Mouse (Mus musculus) liver, embryonic 12.5 days (tissue): Measurements from ENCODE around the gene Olfr6. TPM values are rescaled to one million over a fixed set of nuclear protein-coding genes. Genes with fewer than 3 reads are reported as not detected.
"Not testable (repeated sequence)": the region's sequence is repeated elsewhere in the genome, so short reads cannot be mapped to it uniquely, and the experiment has no call there.

Experiments used
- ATAC-seq: fragments of 200-750 bp; cut with Nextera tagmentation; 2 replicates; pipeline ENCODE4 v1.8.0; 2017; ENCODE audit warnings: moderate number of reproducible peaks, mild to moderate bottlenecking, moderate library complexity
- H3K27ac ChIP-seq: fragments of 300-500 bp; sonication (generic); 2 replicates; pipeline ENCODE4 v1.5.1; 2016; ENCODE audit warnings: mild to moderate bottlenecking
- H3K27me3 ChIP-seq: fragments of 300-500 bp; sonication (generic); replicated peaks from 2 replicates; pipeline ENCODE4 v1.6.1; 2016; ENCODE audit warnings: mild to moderate bottlenecking, moderate library complexity
- H3K36me3 ChIP-seq: fragments of 300-500 bp; sonication (generic); 2 replicates; pipeline ENCODE4 v1.6.1; 2016; ENCODE audit warnings: mild to moderate bottlenecking, moderate library complexity
- H3K4me1 ChIP-seq: fragments of 300-500 bp; sonication (generic); 2 replicates; pipeline ENCODE4 v1.6.1; 2016
- H3K4me2 ChIP-seq: fragments of 300-500 bp; sonication (generic); 2 replicates; pipeline ENCODE4 v1.6.1; 2016; ENCODE audit warnings: mild to moderate bottlenecking, moderate library complexity
- H3K4me3 ChIP-seq: fragments of 300-500 bp; sonication (generic); 2 replicates; pipeline ENCODE4 v1.5.1; 2016; ENCODE audit warnings: mild to moderate bottlenecking, moderate library complexity
- H3K9ac ChIP-seq: fragments of 300-500 bp; sonication (generic); 2 replicates; pipeline ENCODE4 v1.6.1; 2016; ENCODE audit warnings: mild to moderate bottlenecking, moderate library complexity
- H3K9me3 ChIP-seq: fragments of 300-500 bp; sonication (generic); replicated peaks from 2 replicates; pipeline ENCODE4 v1.6.1; 2016; ENCODE audit warnings: mild to moderate bottlenecking, moderate library complexity
- WGBS: fragments of 180-500 bp; shearing (Covaris S2); methylation state at CpG from one replicate; pipeline ENCODE4 v1.1.7; 2016; ENCODE audit not compliant: insufficient replicate concordance; 5-methylcytosine and 5-hydroxymethylcytosine counted together
- polyA plus RNA-seq: library from polyadenylated mRNA; unstranded; fragments of >200 nt; fragmentation: Nextera tagmentation; extraction: Ambion mirVana; gene quantifications from 2 replicates; pipeline ENCODE4 v1.2.1, GENCODE M21; 2016

Gene Olfr6
- not detected in 2 replicates for polyA plus RNA-seq

GRCm38 (mm10) chr7:106963837-106964236, at the start of gene Olfr6:
Gene Olfr6, minus strand, starts transcription at chr7:106963937.
- Histone ChIP-seq H3K9me3 (no peaks in the 10 kb centered on the region), H3K9ac (no peak within 1 kb of the TSS), H3K27me3 (no peaks in the 10 kb centered on the region), H3K27ac (no peak within 1 kb of the TSS), H3K4me2 (no peak within 1 kb of the TSS), H3K4me1 (no peaks in the 10 kb centered on the region), H3K36me3 (no peaks in the 10 kb centered on the region), H3K4me3 (no peak within 1 kb of the TSS)
- no peak for ATAC-seq
- 57% methylated on average over 1 of the region's 1 CpGs for WGBS

GRCm38 (mm10) chr7:107005972-107006371, 42.2 kb upstream of the Olfr6 start, which contains the start of gene Olfr2:
Gene Olfr2, minus strand, starts transcription at chr7:107006072.
- Histone ChIP-seq H3K9me3 (no peaks in the 10 kb centered on the region), H3K36me3 (no peaks in the 10 kb centered on the region), H3K27me3 (no peaks in the 10 kb centered on the region), H3K9ac (no peak within 1 kb of the TSS), H3K4me2 (no peak within 1 kb of the TSS), H3K27ac (no peak within 1 kb of the TSS), H3K4me3 (no peak within 1 kb of the TSS), H3K4me1 (no peaks in the 10 kb centered on the region)
- 36% methylated on average over 1 of the region's 1 CpGs for WGBS
- ATAC-seq: no peak

- Histone ChIP-seq H3K4me3 (no peak overlapping the region), H3K4me1 (no peaks in the 10 kb centered on the region), H3K27me3 (no peaks in the 10 kb centered on the region), H3K27ac (no peak overlapping the region), H3K9me3 (no peaks in the 10 kb centered on the region), H3K4me2 (no peak overlapping the region), H3K9ac (no peak overlapping the region), H3K36me3 (no peaks in the 10 kb centered on the region)
- WGBS: 12% methylated on average over 3 of the region's 3 CpGs
- no peak for ATAC-seq
Measured at GRCm38 (mm10) chr7:107004169-107004568, 40.4 kb upstream of the Olfr6 start.

GRCm38 (mm10) chr7:107000798-107001197, 37.1 kb upstream of the Olfr6 start:
- ATAC-seq: no peak
- Histone ChIP-seq H3K4me3 (no peak overlapping the region), H3K9me3 (no peaks in the 10 kb centered on the region)

GRCm38 (mm10) chr7:106985236-106985635, 21.5 kb upstream of the Olfr6 start:
- Histone ChIP-seq H3K4me3 (no peak overlapping the region), H3K36me3 (no peaks in the 10 kb centered on the region), H3K4me1 (no peaks in the 10 kb centered on the region), H3K27me3 (no peaks in the 10 kb centered on the region), H3K9me3 (no peaks in the 10 kb centered on the region), H3K4me2 (no peak overlapping the region), H3K27ac (no peak overlapping the region), H3K9ac (no peak overlapping the region)
- WGBS: 82% methylated on average over 3 of the region's 3 CpGs
- no peak for ATAC-seq

More at GRCm38 (mm10) chr7:107000798-107001197, 37.1 kb upstream of the Olfr6 start:
- no peaks in the 10 kb centered on the region for H3K4me1 ChIP-seq
- WGBS: 79% methylated on average over 7 of the region's 7 CpGs
- H3K27ac ChIP-seq: no peak overlapping the region
- H3K9ac ChIP-seq: no peak overlapping the region
- no peak overlapping the region for H3K4me2 ChIP-seq
- H3K36me3 ChIP-seq: no peaks in the 10 kb centered on the region
- no peaks in the 10 kb centered on the region for H3K27me3 ChIP-seq

- Histone ChIP-seq H3K27me3 (no peaks in the 10 kb centered on the region), H3K4me3 (no peak within 1 kb of the TSS), H3K9me3 (no peaks in the 10 kb centered on the region), H3K27ac (no peak within 1 kb of the TSS), H3K36me3 (no peaks in the 10 kb centered on the region), H3K9ac (no peak within 1 kb of the TSS), H3K4me2 (no peak within 1 kb of the TSS), H3K4me1 (no peaks in the 10 kb centered on the region)
- WGBS: 31% methylated on average over 1 of the region's 1 CpGs
- ATAC-seq: no peak
Measured at GRCm38 (mm10) chr7:106975353-106975752, 11.6 kb upstream of the Olfr6 start, which contains the start of gene Olfr711. Gene Olfr711, minus strand, starts transcription at chr7:106975453.

GRCm38 (mm10) chr7:106967503-106967902, 3.8 kb upstream of the Olfr6 start:
- H3K27ac ChIP-seq, H3K27me3 ChIP-seq, H3K9me3 ChIP-seq, H3K9ac ChIP-seq, H3K36me3 ChIP-seq, H3K4me1 ChIP-seq, H3K4me2 ChIP-seq, H3K4me3 ChIP-seq, ATAC-seq: not testable (repeated sequence)

- WGBS: 68% methylated on average over 3 of the region's 3 CpGs
- Histone ChIP-seq H3K9ac (no peak within 1 kb of the TSS), H3K9me3 (no peaks in the 10 kb centered on the region), H3K36me3 (no peaks in the 10 kb centered on the region), H3K27me3 (no peaks in the 10 kb centered on the region), H3K4me1 (no peaks in the 10 kb centered on the region), H3K4me2 (no peak within 1 kb of the TSS), H3K4me3 (no peak within 1 kb of the TSS), H3K27ac (no peak within 1 kb of the TSS)
- no peak for ATAC-seq
Measured at GRCm38 (mm10) chr7:106948212-106948611, 15.5 kb downstream of the Olfr6 start, which contains the start of gene Olfr710. Gene Olfr710, minus strand, starts transcription at chr7:106948312.

GRCm38 (mm10) chr7:106932119-106932518, 31.6 kb downstream of the Olfr6 start, which contains the start of gene Olfr709-ps1:
Gene Olfr709-ps1, minus strand, starts transcription at chr7:106932219.
- H3K9me3 ChIP-seq: no peaks in the 10 kb centered on the region
- no peaks in the 10 kb centered on the region for H3K36me3 ChIP-seq
- no peak within 1 kb of the TSS for H3K9ac ChIP-seq
- no peak within 1 kb of the TSS for H3K4me2 ChIP-seq
- ATAC-seq: no peak
- H3K4me1 ChIP-seq: no peaks in the 10 kb centered on the region
- H3K27ac ChIP-seq: no peak within 1 kb of the TSS
- no peak within 1 kb of the TSS for H3K4me3 ChIP-seq
- H3K27me3 ChIP-seq: no peaks in the 10 kb centered on the region

- not testable (repeated sequence) for H3K27ac ChIP-seq, H3K4me1 ChIP-seq, ATAC-seq, H3K4me3 ChIP-seq, H3K27me3 ChIP-seq, H3K9me3 ChIP-seq, H3K36me3 ChIP-seq, H3K4me2 ChIP-seq, H3K9ac ChIP-seq
- WGBS: 81% methylated on average over 7 of the region's 7 CpGs
Measured at GRCm38 (mm10) chr7:106920961-106921360, 42.8 kb downstream of the Olfr6 start.

GRCm38 (mm10) chr7:106907676-106908075, 56.1 kb downstream of the Olfr6 start, which contains the start of gene Olfr1532-ps1:
Gene Olfr1532-ps1, plus strand, starts transcription at chr7:106908001.
- Histone ChIP-seq H3K4me1 (no peaks in the 10 kb centered on the region), H3K9ac (no peak within 1 kb of the TSS), H3K9me3 (no peaks in the 10 kb centered on the region), H3K27me3 (no peaks in the 10 kb centered on the region), H3K4me3 (no peak within 1 kb of the TSS), H3K27ac (no peak within 1 kb of the TSS), H3K36me3 (no peaks in the 10 kb centered on the region), H3K4me2 (no peak within 1 kb of the TSS)
- 36% methylated on average over 2 of the region's 2 CpGs for WGBS
- no peak for ATAC-seq
